Mouse (Mus musculus): Measurements from ENCODE around the gene Gm9922. TPM values are rescaled to one million over a fixed set of nuclear protein-coding genes. Genes with fewer than 3 reads are reported as not detected.

Gene Gm9922
- under 1 TPM in 1 of 2 experiments, not detected in 1; 0.89 TPM for total RNA-seq (2021)
- polyA plus RNA-seq (2012; rRNA removed), result 1.00 and 2.7 TPM in 2 replicates
- long read RNA-seq, result 0 reads

- H3K79me2 ChIP-seq (replicated peaks; ENCODE audit: control insufficient read depth, insufficient read depth, low read length), result no peaks in the 10 kb centered on the region
- H3K9ac ChIP-seq (ENCODE audit: low read depth, low read length), result peak within 1 kb of the TSS; percentile 82
- intact Hi-C loops (cut with DNase I), result loop anchor here (1.0 to 5.0 kb wide), 4 partner anchors 41 to 138 kb away; partner anchors contain the start of gene Tbc1d4
- peak; percentile 85 to 87 for DNase-seq
- H3K27me3 ChIP-seq (ENCODE audit: control insufficient read depth, insufficient read depth, low read length), result no peaks in the 10 kb centered on the region
- no peaks in the 10 kb centered on the region for H3K4me1 ChIP-seq (ENCODE audit: control insufficient read depth, insufficient read depth, low read length)
- peak within 1 kb of the TSS; percentile 69 for H3K27ac ChIP-seq
- WGBS, result under 1% methylated on average over 51 of the region's 51 CpGs
- no peaks in the 10 kb centered on the region for H3K36me3 ChIP-seq (ENCODE audit: control insufficient read depth, insufficient read depth, low read length)
- TF ChIP-seq CTCF (IDR thresholded peaks at IDR 0.05) (peak; percentile 46), EP300 (IDR thresholded peaks at IDR 0.05; ENCODE audit: insufficient read depth, low read depth, low read length) (peak; percentile 66; the same call in 1 of the 2 replicates), POLR2A (IDR thresholded peaks at IDR 0.05; ENCODE audit: insufficient read depth, low read depth, low read length) (peak; percentile 77)
- H3K4me3 ChIP-seq, result peak within 1 kb of the TSS; percentile 55
Measured at GRCm38 (mm10) chr14:101729237-101729971, at the start of gene Gm9922, which contains the start of gene Lmo7. TSS of gene Gm9922 (minus strand) at chr14:101729814. TSS of gene Lmo7 (plus strand) at chr14:101729957.

- intact Hi-C loops (cut with DNase I), result no loop called here
- 96% methylated on average over 3 of the region's 3 CpGs for WGBS
- no peaks in the 10 kb centered on the region; the same call in 1 of the 2 replicates for H3K79me2 ChIP-seq (replicated peaks; ENCODE audit: control insufficient read depth, insufficient read depth, low read length)
Measured at GRCm38 (mm10) chr14:101778426-101778825, 48.8 kb upstream of the Gm9922 start.

GRCm38 (mm10) chr14:101777129-101777493 lies 47.5 kb upstream of the Gm9922 start:
- Histone ChIP-seq H3K27ac (no peak overlapping the region), H3K79me2 (replicated peaks; ENCODE audit: control insufficient read depth, insufficient read depth, low read length) (no peaks in the 10 kb centered on the region), H3K36me3 (ENCODE audit: control insufficient read depth, insufficient read depth, low read length) (no peaks in the 10 kb centered on the region), H3K27me3 (ENCODE audit: control insufficient read depth, insufficient read depth, low read length) (no peaks in the 10 kb centered on the region), H3K9ac (ENCODE audit: low read depth, low read length) (no peak overlapping the region), H3K4me3 (no peak overlapping the region), H3K4me1 (ENCODE audit: control insufficient read depth, insufficient read depth, low read length) (peaks cover under 1% of the 10 kb centered on the region; the same call in 1 of the 2 replicates)
- TF ChIP-seq CTCF (IDR thresholded peaks at IDR 0.05), result no peak
- TF ChIP-seq POLR2A (IDR thresholded peaks at IDR 0.05; ENCODE audit: insufficient read depth, low read depth, low read length), result no peak
- TF ChIP-seq EP300 (IDR thresholded peaks at IDR 0.05; ENCODE audit: insufficient read depth, low read depth, low read length), result no peak
- no peak for DNase-seq
- intact Hi-C loops (cut with DNase I), result no loop called here
- WGBS, result 84% methylated on average over 3 of the region's 3 CpGs

More at GRCm38 (mm10) chr14:101778426-101778825, 48.8 kb upstream of the Gm9922 start:
- Histone ChIP-seq H3K4me1 (ENCODE audit: control insufficient read depth, insufficient read depth, low read length) (peaks cover 3% of the 10 kb centered on the region; the same call in 1 of the 2 replicates), H3K27me3 (ENCODE audit: control insufficient read depth, insufficient read depth, low read length) (no peaks in the 10 kb centered on the region), H3K9ac (ENCODE audit: low read depth, low read length) (no peak overlapping the region), H3K27ac (no peak overlapping the region), H3K36me3 (ENCODE audit: control insufficient read depth, insufficient read depth, low read length) (no peaks in the 10 kb centered on the region), H3K4me3 (no peak overlapping the region)
- TF ChIP-seq EP300 (IDR thresholded peaks at IDR 0.05; ENCODE audit: insufficient read depth, low read depth, low read length), result no peak
- TF ChIP-seq CTCF (IDR thresholded peaks at IDR 0.05), result no peak
- TF ChIP-seq POLR2A (IDR thresholded peaks at IDR 0.05; ENCODE audit: insufficient read depth, low read depth, low read length), result no peak
- DNase-seq, result no peak

- 48% methylated on average over 4 of the region's 4 CpGs for WGBS
- H3K9ac ChIP-seq (ENCODE audit: low read depth, low read length), result no peak overlapping the region
- no peak for TF ChIP-seq CTCF (IDR thresholded peaks at IDR 0.05)
- no peak for TF ChIP-seq POLR2A (IDR thresholded peaks at IDR 0.05; ENCODE audit: insufficient read depth, low read depth, low read length)
- H3K4me3 ChIP-seq, result no peak overlapping the region
- H3K27ac ChIP-seq, result no peak overlapping the region
- no peaks in the 10 kb centered on the region for H3K27me3 ChIP-seq (ENCODE audit: control insufficient read depth, insufficient read depth, low read length)
- DNase-seq, result no peak
- intact Hi-C loops (cut with DNase I), result no loop called here
- H3K79me2 ChIP-seq (replicated peaks; ENCODE audit: control insufficient read depth, insufficient read depth, low read length), result no peaks in the 10 kb centered on the region
- H3K4me1 ChIP-seq (ENCODE audit: control insufficient read depth, insufficient read depth, low read length), result no peaks in the 10 kb centered on the region
- H3K36me3 ChIP-seq (ENCODE audit: control insufficient read depth, insufficient read depth, low read length), result no peaks in the 10 kb centered on the region
Measured at GRCm38 (mm10) chr14:101776296-101777128, 46.9 kb upstream of the Gm9922 start.

GRCm38 (mm10) chr14:101774631-101775030 lies 45.0 kb upstream of the Gm9922 start:
- Histone ChIP-seq H3K9ac (ENCODE audit: low read depth, low read length) (no peak overlapping the region), H3K4me3 (no peak overlapping the region), H3K4me1 (ENCODE audit: control insufficient read depth, insufficient read depth, low read length) (no peaks in the 10 kb centered on the region), H3K27me3 (ENCODE audit: control insufficient read depth, insufficient read depth, low read length) (no peaks in the 10 kb centered on the region), H3K79me2 (replicated peaks; ENCODE audit: control insufficient read depth, insufficient read depth, low read length) (no peaks in the 10 kb centered on the region), H3K36me3 (ENCODE audit: control insufficient read depth, insufficient read depth, low read length) (no peaks in the 10 kb centered on the region), H3K27ac (no peak overlapping the region)
- intact Hi-C loops (cut with DNase I), result loop anchor here (2.0 kb wide), 1 partner anchor 174 kb away; no protein-coding TSS in a partner anchor
- TF ChIP-seq POLR2A (IDR thresholded peaks at IDR 0.05; ENCODE audit: insufficient read depth, low read depth, low read length) (no peak), CTCF (IDR thresholded peaks at IDR 0.05) (peak; percentile 73), EP300 (IDR thresholded peaks at IDR 0.05; ENCODE audit: insufficient read depth, low read depth, low read length) (no peak)
- no peak for DNase-seq
- WGBS, result 33% methylated on average over 4 of the region's 4 CpGs
